Mouse (Mus musculus) macrophage (primary cell): ENCODE data around the gene Bsdc1. TPM values are rescaled to one million over a fixed set of nuclear protein-coding genes. Genes with fewer than 3 reads are reported as not detected.
A peak's percentile ranks its signal among the peaks of the same experiment; 100 is the strongest.

ENCODE experiments used
- H3K27ac ChIP-seq: fragments of 350-480 bp; formaldehyde crosslinking; 2 replicates; pipeline ENCODE4 v1.9.0; 2021
- H3K36me3 ChIP-seq: fragments of 350-480 bp; formaldehyde crosslinking; 2 replicates; pipeline ENCODE4 v1.9.0; 2021; ENCODE audit errors: inconsistent target
- H3K4me3 ChIP-seq: fragments of 350-480 bp; formaldehyde crosslinking; 2 replicates; pipeline ENCODE4 v1.9.0; 2021; ENCODE audit errors: inconsistent target
- H3K79me2 ChIP-seq: fragments of 350-480 bp; formaldehyde crosslinking; 2 replicates; pipeline ENCODE4 v1.9.0; 2021; ENCODE audit errors: inconsistent target
- WGBS: methylation state at CpG from one replicate; pipeline ENCODE4 v1.1.7; 2026; ENCODE audit warnings: inconsistent platforms; ENCODE audit not compliant: missing documents; 5-methylcytosine and 5-hydroxymethylcytosine counted together
- polyA plus RNA-seq: library from polyadenylated mRNA; stranded (reverse); fragments of 250-400 nt; gene quantifications from 3 replicates; pipeline ENCODE4 v1.2.4, GENCODE M21; 2018; ENCODE audit warnings: inconsistent platforms

Bsdc1 gene
- polyA plus RNA-seq, 1 experiment from 2014 or later: 25.7 TPM

GRCm38 (mm10) chr4:129459726-129460125 is 1.7 kb upstream of the Bsdc1 start:
- 89% methylated on average over 3 of the region's 3 CpGs for WGBS
- H3K4me3 ChIP-seq: no peak overlapping the region

DNA sequence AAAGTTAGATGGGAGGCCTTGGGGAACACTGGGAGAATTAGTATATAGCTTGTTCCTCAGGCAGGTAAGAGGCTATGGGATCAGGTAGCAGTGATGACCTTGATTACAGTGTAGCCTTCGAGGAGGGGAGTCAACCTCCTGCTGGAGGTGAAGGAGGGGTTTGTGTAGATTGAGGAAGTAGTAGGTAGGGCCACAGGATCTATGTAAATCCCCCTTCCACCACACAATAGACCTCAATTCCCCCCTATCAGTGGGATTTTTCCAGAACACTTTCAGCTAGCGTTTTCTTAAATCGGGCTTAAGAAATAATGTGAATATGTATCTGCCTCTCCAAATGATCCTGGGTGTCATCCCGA is 576 bp upstream of the Bsdc1 start:
- Histone ChIP-seq H3K27ac (peak overlapping the region; percentile 35; the same call in 1 of the 2 replicates), H3K36me3 (peaks cover 11% of the 10 kb centered on the region; the same call in 1 of the 2 replicates), H3K4me3 (peak overlapping the region; percentile 81), H3K79me2 (peaks cover 29% of the 10 kb centered on the region)
- 0% methylated on average over 4 of the region's 4 CpGs for WGBS

More at GRCm38 (mm10) chr4:129459726-129460125, 1.7 kb upstream of the Bsdc1 start:
- Histone ChIP-seq H3K27ac (no peak overlapping the region), H3K79me2 (peaks cover 29% of the 10 kb centered on the region), H3K36me3 (no peaks in the 10 kb centered on the region; the same call in 1 of the 2 replicates)

DNA sequence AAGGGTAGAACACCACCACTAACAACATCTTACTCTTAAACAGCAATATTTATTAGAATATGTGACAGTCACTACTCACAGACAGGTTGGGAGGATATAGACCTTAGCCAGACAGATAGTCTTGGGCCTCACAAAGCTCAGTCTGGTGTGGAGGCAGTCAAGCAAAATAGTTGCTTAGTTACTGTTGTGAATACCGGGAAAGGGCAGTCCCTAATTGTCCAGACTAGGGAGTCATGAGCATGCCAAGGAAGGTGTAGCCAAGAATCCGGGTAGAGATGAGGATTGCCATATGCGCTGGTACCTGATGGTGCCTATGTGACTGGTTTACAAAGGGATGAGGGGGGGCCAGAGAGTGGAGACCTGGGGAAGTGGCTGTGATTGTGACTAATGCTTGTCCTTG is 737 bp downstream of the Bsdc1 start:
- Histone ChIP-seq H3K27ac (peak overlapping the region; percentile 40), H3K79me2 (peaks cover 29% of the 10 kb centered on the region), H3K4me3 (peak overlapping the region; percentile 81), H3K36me3 (peaks cover 24% of the 10 kb centered on the region; the same call in 1 of the 2 replicates)
- 45% methylated on average over 3 of the region's 3 CpGs for WGBS

DNA sequence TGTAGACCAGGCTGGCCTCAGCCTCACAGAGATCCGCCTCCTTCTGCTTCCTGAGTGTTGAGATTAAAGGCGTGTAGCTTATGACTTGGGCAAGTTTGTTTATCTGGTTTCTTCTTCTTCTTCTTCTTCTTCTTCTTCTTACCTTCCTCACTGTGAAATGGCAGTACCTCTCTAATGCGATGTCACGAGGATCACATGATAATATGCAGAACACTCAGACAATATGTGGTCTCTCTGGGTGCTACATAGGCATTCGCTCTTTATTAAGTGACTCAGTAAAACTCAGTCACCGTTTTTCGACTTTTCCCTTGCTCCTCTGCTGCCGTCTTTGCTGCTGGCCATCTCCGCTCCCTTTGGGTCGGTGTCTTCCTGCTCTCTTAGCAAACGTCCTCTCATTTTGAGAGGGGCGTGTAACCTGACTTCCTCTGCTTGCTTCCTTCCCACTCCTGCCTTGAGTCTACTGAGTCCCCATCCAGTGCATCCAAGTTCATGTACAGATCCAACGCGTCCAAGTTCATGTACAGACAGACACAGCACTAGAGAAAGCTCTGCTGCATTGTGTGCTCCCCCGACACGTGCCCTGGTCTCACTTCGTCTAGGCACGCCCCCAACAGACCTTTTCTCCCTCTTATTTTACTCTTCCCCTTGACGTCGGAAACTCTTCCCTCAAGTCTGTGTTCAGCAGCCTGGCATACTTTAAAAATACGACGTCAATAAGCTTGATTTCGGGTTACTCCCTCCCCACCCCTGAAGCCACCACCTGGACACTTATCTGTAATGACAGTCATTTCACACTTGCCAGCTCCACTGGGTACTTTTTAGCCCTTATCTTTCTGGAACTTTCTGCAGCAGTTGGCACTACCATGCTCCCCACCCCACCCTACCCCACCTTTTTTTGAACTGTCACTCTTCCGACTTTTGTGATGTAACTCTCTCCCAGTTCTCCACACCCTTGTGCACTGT is 2.0 kb downstream of the Bsdc1 start:
- H3K4me3 ChIP-seq: no peak overlapping the region
- 90% methylated on average over 24 of the region's 24 CpGs for WGBS

DNA sequence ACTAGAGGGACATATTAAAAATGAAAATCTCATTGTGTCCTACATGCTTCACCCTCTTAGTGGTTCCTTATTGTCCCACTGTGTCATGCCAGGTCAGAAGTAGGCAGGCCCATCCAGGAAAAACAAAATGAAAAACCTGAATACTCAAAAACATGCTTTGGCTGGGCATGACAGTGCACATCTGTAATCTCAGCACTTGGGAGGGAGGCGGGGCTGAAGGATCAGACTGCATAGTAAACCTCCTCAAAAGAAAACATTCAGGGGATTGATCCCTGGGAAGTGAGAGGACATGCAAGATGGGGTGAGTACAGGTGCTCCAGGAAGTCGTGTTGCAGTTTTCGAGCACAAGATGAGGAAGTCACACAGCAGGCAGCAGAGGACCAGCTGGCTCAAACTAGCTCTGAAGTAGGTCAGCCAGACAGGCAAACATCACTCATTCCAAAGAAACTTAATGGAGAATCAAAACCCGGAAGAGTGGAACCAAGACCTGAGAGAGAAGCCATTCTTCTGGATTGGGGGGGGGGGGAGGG is 3.0 kb downstream of the Bsdc1 start:
- Histone ChIP-seq H3K36me3 (peaks cover 46% of the 10 kb centered on the region), H3K27ac (no peak overlapping the region), H3K4me3 (no peak overlapping the region)

More for the DNA sequence above, 2.0 kb downstream of the Bsdc1 start:
- Histone ChIP-seq H3K36me3 (peaks cover 36% of the 10 kb centered on the region), H3K79me2 (peaks cover 29% of the 10 kb centered on the region), H3K27ac (no peak overlapping the region)

GRCm38 (mm10) chr4:129476047-129476446 is 14.7 kb downstream of the Bsdc1 start:
- H3K79me2 ChIP-seq: no peaks in the 10 kb centered on the region
- H3K36me3 ChIP-seq: peaks cover 73% of the 10 kb centered on the region
- H3K4me3 ChIP-seq: no peak overlapping the region
- WGBS: 97% methylated on average over 11 of the region's 11 CpGs
- no peak overlapping the region for H3K27ac ChIP-seq

More for the DNA sequence above, 3.0 kb downstream of the Bsdc1 start:
- 76% methylated on average over 4 of the region's 4 CpGs for WGBS
- H3K79me2 ChIP-seq: peaks cover 29% of the 10 kb centered on the region

GRCm38 (mm10) chr4:129479863-129480262 is 18.5 kb downstream of the Bsdc1 start:
- Histone ChIP-seq H3K4me3 (no peak overlapping the region), H3K79me2 (no peaks in the 10 kb centered on the region), H3K27ac (no peak overlapping the region), H3K36me3 (peaks cover 73% of the 10 kb centered on the region)
- WGBS: 98% methylated on average over 3 of the region's 3 CpGs

DNA sequence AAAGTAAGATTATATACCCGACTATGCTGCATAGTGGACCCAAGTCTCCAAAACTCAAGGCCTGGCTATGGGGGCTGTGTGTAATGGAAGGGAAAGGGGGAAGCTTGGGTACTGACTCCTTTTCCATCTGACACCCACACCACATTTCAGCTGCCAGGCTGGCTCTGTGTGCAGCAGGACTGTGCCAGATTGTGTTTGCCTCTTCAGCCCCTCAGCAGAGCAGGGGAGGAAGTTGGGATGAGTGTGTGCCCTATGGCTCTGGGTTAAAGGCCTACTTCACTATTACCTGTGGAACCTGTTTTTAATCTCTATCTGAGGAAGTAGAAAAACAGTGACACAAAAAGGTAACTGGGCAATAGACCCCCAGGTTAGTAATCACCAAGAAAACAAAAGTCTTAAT is 19.7 kb downstream of the Bsdc1 start:
- no peaks in the 10 kb centered on the region for H3K79me2 ChIP-seq
- peaks cover 76% of the 10 kb centered on the region for H3K36me3 ChIP-seq
- H3K4me3 ChIP-seq: no peak overlapping the region
- no peak overlapping the region for H3K27ac ChIP-seq
- 100% methylated on average over 1 of the region's 1 CpGs for WGBS

DNA sequence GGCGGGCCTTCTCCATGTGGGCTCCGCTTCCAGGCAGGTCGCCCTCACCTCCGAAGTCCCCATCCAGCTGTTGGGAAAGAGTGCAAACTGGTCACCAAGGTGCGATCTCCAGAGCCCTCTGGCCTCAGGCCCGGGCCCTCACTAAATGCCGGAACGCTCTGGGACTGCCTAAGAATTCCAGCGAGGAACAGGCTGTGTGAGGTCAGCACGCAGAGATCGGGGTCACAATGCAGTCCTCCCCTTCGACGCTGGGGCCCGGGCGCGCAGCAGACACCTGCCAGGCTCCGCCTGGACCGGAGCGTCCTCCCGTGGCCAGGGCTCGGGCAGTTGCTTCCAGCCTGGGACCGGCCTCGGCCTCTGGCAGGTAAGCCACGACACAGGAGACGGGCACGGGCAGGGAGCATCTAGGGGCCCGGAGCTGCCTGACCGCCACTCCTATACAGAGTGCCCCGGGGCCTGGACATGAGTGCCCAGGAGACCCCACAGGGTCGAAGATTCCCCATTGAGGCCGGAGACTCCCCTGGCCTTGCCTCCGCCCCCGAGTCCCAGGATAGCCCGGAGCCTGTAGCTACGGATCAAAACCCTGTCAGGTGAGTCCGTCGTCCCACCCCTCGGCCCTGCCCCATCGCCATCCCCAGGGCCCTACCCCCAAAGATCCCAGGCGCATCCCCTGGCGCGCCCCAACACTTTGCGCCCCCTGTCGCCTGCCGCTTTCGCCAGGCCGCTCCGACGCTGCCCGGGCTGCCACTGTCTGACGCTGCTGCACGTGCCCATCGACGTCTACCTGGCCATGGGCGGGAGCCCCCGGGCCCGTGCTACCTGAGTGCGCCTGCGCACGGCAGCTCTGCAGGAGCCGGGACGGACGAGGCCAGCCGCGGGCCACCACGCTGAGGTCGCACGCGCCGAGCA is 29.8 kb downstream of the Bsdc1 start, which contains the start of the genes Tssk3 and Fam229a:
Gene Tssk3, minus strand, starts transcription at position 51 of the 909 bp plus-strand sequence.
Gene Fam229a, plus strand, starts transcription at position 219 of the 909 bp plus-strand sequence.
- Histone ChIP-seq H3K36me3 (peaks cover 33% of the 10 kb centered on the region), H3K4me3 (no peak within 1 kb of the TSS), H3K79me2 (no peaks in the 10 kb centered on the region), H3K27ac (no peak within 1 kb of the TSS)
- 34% methylated on average over 65 of the region's 70 CpGs for WGBS

DNA sequence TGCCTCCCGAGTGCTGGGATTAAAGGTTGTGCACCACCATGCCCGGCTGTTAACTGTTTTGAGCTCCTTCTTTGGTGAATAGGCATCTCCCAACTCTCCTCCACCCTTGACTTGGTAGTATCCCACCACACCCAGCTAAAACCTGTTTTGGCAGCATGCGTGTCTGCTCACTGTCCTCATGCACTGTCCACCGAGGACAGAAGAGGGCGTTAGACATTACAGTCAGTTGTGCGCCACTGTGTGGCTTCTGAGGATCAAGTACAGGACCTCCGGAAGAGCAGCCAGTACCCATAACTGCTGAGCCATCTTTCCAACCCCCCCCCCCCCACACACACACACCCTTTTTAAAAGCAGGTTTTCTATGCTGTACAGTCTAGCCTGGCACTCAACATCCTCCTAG is 33.3 kb downstream of the Bsdc1 start:
- Histone ChIP-seq H3K36me3 (no peaks in the 10 kb centered on the region), H3K27ac (no peak overlapping the region), H3K4me3 (no peak overlapping the region), H3K79me2 (no peaks in the 10 kb centered on the region)
- WGBS: 86% methylated on average over 6 of the region's 7 CpGs

GRCm38 (mm10) chr4:129495672-129496562 is 34.5 kb downstream of the Bsdc1 start:
- no peak overlapping the region for H3K4me3 ChIP-seq
- no peaks in the 10 kb centered on the region for H3K36me3 ChIP-seq
- no peaks in the 10 kb centered on the region for H3K79me2 ChIP-seq
- 17% methylated on average over 16 of the region's 16 CpGs for WGBS
- peak overlapping the region; percentile 94 for H3K27ac ChIP-seq

DNA sequence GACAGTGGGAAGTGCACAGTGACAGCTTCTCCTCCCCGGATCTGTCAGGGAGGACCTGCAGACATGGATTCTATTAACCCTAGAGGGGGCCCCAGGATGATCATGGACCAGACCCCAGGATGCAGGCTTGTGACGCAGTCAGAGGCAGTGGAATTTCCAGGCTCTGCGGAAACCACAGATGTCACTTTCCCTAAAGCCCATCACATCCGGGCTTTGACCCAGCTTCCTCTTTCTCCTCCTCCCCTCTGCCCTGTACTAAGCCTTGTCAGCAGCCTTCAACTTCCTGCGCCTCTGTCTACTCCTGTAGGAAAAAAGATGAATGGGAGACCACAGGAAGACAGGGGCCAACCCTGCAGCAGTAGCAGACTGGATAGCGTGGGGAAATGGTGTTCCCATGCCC is 35.2 kb downstream of the Bsdc1 start:
- 0% methylated on average over 6 of the region's 6 CpGs for WGBS
- H3K79me2 ChIP-seq: no peaks in the 10 kb centered on the region
- peak overlapping the region; percentile 94 for H3K27ac ChIP-seq
- H3K4me3 ChIP-seq: no peak overlapping the region
- no peaks in the 10 kb centered on the region for H3K36me3 ChIP-seq

DNA sequence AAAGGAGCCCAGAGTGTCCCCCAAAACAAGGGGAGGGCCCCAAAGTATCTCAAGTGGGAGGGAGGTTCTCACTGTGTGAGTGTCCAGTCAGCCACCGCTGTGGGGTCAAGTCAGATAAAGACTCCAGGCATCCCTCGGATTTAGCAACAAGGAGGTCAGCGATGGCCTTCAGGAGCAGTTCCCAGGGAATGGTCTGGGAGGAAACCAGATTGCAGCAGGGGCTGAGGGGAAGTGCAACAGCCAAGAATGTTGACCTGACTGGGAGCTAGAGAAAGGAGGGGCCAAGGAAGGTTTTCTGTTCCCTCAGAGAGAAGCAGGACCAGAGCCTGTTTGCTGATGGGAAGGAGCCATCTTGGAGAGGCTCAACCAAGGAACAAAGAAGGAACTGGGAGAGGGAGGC is 37.6 kb downstream of the Bsdc1 start:
- Histone ChIP-seq H3K79me2 (no peaks in the 10 kb centered on the region), H3K4me3 (no peak overlapping the region), H3K36me3 (no peaks in the 10 kb centered on the region), H3K27ac (no peak overlapping the region)
- WGBS: 89% methylated on average over 3 of the region's 3 CpGs
